Mouse (Mus musculus) hindbrain, embryonic 13.5 days (tissue): Measurements from ENCODE around the gene Swap70. TPM values are rescaled to one million over a fixed set of nuclear protein-coding genes. Genes with fewer than 3 reads are reported as not detected.

Experiments used
- ATAC-seq: fragments of 200-750 bp; cut with Nextera tagmentation; 2 replicates; pipeline ENCODE4 v1.8.0; 2017; ENCODE audit warnings: moderate TSS enrichment; ENCODE audit not compliant: low FRiP score
- H3K27ac ChIP-seq: fragments of 300-500 bp; sonication (generic); 2 replicates; pipeline ENCODE4 v1.5.1; 2015; ENCODE audit warnings: inconsistent platforms, mild to moderate bottlenecking, moderate library complexity
- H3K27me3 ChIP-seq: fragments of 300-500 bp; sonication (generic); 2 replicates; pipeline ENCODE4 v1.6.1; 2015; ENCODE audit warnings: mild to moderate bottlenecking, inconsistent platforms
- H3K36me3 ChIP-seq: fragments of 300-500 bp; sonication (generic); 2 replicates; pipeline ENCODE4 v1.6.1; 2015; ENCODE audit warnings: mild to moderate bottlenecking, inconsistent platforms
- H3K4me1 ChIP-seq: fragments of 300-500 bp; sonication (generic); replicated peaks from 2 replicates; pipeline ENCODE4 v1.6.1; 2015; ENCODE audit warnings: inconsistent platforms
- H3K4me2 ChIP-seq: fragments of 300-500 bp; sonication (generic); 2 replicates; pipeline ENCODE4 v1.6.1; 2015; ENCODE audit warnings: inconsistent platforms, mild to moderate bottlenecking, moderate library complexity
- H3K4me3 ChIP-seq: fragments of 300-500 bp; sonication (generic); 2 replicates; pipeline ENCODE4 v1.5.1; 2015; ENCODE audit warnings: mild to moderate bottlenecking, inconsistent platforms
- H3K9ac ChIP-seq: fragments of 300-500 bp; sonication (generic); 2 replicates; pipeline ENCODE4 v1.6.1; 2015; ENCODE audit warnings: mild to moderate bottlenecking, inconsistent platforms
- H3K9me3 ChIP-seq: fragments of 300-500 bp; sonication (generic); 2 replicates; pipeline ENCODE4 v1.6.1; 2016; ENCODE audit warnings: inconsistent platforms
- WGBS: fragments of 180-500 bp; shearing (Covaris S2); methylation state at CpG from one replicate; pipeline ENCODE4 v1.1.7; 2015; 5-methylcytosine and 5-hydroxymethylcytosine counted together
- polyA plus RNA-seq: library from polyadenylated mRNA; unstranded; fragments of >200 nt; fragmentation: Nextera tagmentation; extraction: Ambion mirVana; gene quantifications from 2 replicates; pipeline ENCODE4 v1.2.1, GENCODE M21; 2015

The Swap70 gene
- polyA plus RNA-seq, 1 experiment from 2014 or later = 11.2 TPM

- H3K27ac ChIP-seq = no peak overlapping the region
- no peaks in the 10 kb centered on the region for H3K9me3 ChIP-seq
- H3K4me3 ChIP-seq = no peak overlapping the region
- no peak for ATAC-seq
- WGBS = 72% methylated on average over 9 of the region's 9 CpGs
- no peak overlapping the region for H3K9ac ChIP-seq
- 0 out of 2 replicates have a peak, but pooled peaks cover 8% of the 10 kb centered on the region for H3K4me1 ChIP-seq
- H3K4me2 ChIP-seq = no peak overlapping the region
- no peaks in the 10 kb centered on the region for H3K36me3 ChIP-seq
- no peaks in the 10 kb centered on the region for H3K27me3 ChIP-seq
These were observed 20.2 kb downstream of the Swap70 start for GRCm38 (mm10) chr7:110241472-110242289.

- no peaks in the 10 kb centered on the region for H3K36me3 ChIP-seq
- no peaks in the 10 kb centered on the region for H3K9me3 ChIP-seq
- no peak overlapping the region for H3K4me2 ChIP-seq
- no peak for ATAC-seq
- no peak overlapping the region for H3K27ac ChIP-seq
- H3K27me3 ChIP-seq = no peaks in the 10 kb centered on the region
- H3K4me3 ChIP-seq = no peak overlapping the region
- WGBS = 95% methylated on average over 5 of the region's 5 CpGs
- H3K9ac ChIP-seq = no peak overlapping the region
- H3K4me1 ChIP-seq = 0 out of 2 replicates have a peak, but pooled peaks cover 8% of the 10 kb centered on the region
These were observed 20.7 kb downstream of the Swap70 start for GRCm38 (mm10) chr7:110242290-110242581.

- no peaks in the 10 kb centered on the region for H3K4me1 ChIP-seq
- H3K9me3 ChIP-seq = no peaks in the 10 kb centered on the region
- no peaks in the 10 kb centered on the region for H3K36me3 ChIP-seq
- H3K4me2 ChIP-seq = no peak overlapping the region
- no peaks in the 10 kb centered on the region for H3K27me3 ChIP-seq
- no peak for ATAC-seq
- no peak overlapping the region for H3K9ac ChIP-seq
- 95% methylated on average over 9 of the region's 9 CpGs for WGBS
- H3K27ac ChIP-seq = no peak overlapping the region
- H3K4me3 ChIP-seq = no peak overlapping the region
These were observed 23.6 kb downstream of the Swap70 start for GRCm38 (mm10) chr7:110245128-110245527.

- Histone ChIP-seq H3K27me3 (no peaks in the 10 kb centered on the region), H3K36me3 (no peaks in the 10 kb centered on the region), H3K27ac (no peak overlapping the region), H3K4me2 (no peak overlapping the region), H3K9me3 (no peaks in the 10 kb centered on the region), H3K9ac (no peak overlapping the region), H3K4me1 (no peaks in the 10 kb centered on the region), H3K4me3 (no peak overlapping the region)
- no peak for ATAC-seq
- WGBS = 93% methylated on average over 9 of the region's 9 CpGs
These were observed 25.0 kb downstream of the Swap70 start for GRCm38 (mm10) chr7:110246526-110246925.

GRCm38 (mm10) chr7:110247801-110248200, 26.3 kb downstream of the Swap70 start:
- 95% methylated on average over 3 of the region's 3 CpGs for WGBS

GRCm38 (mm10) chr7:110248677-110249076, 27.2 kb downstream of the Swap70 start:
- Histone ChIP-seq H3K4me3 (no peak overlapping the region), H3K9me3 (no peaks in the 10 kb centered on the region), H3K9ac (no peak overlapping the region), H3K4me2 (no peak overlapping the region), H3K27me3 (no peaks in the 10 kb centered on the region), H3K36me3 (peaks cover 4% of the 10 kb centered on the region; the same call in 1 of the 2 replicates), H3K4me1 (no peaks in the 10 kb centered on the region), H3K27ac (no peak overlapping the region)
- 97% methylated on average over 4 of the region's 4 CpGs for WGBS
- no peak for ATAC-seq

More at GRCm38 (mm10) chr7:110247801-110248200, 26.3 kb downstream of the Swap70 start:
- Histone ChIP-seq H3K9ac (no peak overlapping the region), H3K4me2 (no peak overlapping the region), H3K9me3 (no peaks in the 10 kb centered on the region), H3K27me3 (no peaks in the 10 kb centered on the region), H3K27ac (no peak overlapping the region), H3K4me1 (no peaks in the 10 kb centered on the region), H3K4me3 (no peak overlapping the region), H3K36me3 (peaks cover under 1% of the 10 kb centered on the region; the same call in 1 of the 2 replicates)
- no peak for ATAC-seq

- H3K9me3 ChIP-seq = no peaks in the 10 kb centered on the region
- 73% methylated on average over 2 of the region's 2 CpGs for WGBS
- no peak overlapping the region for H3K4me2 ChIP-seq
- ATAC-seq = no peak
- no peaks in the 10 kb centered on the region for H3K4me1 ChIP-seq
- H3K4me3 ChIP-seq = no peak overlapping the region
- H3K27ac ChIP-seq = no peak overlapping the region
- peaks cover 4% of the 10 kb centered on the region; the same call in 1 of the 2 replicates for H3K36me3 ChIP-seq
- no peaks in the 10 kb centered on the region for H3K27me3 ChIP-seq
- no peak overlapping the region for H3K9ac ChIP-seq
These were observed 32.4 kb downstream of the Swap70 start for GRCm38 (mm10) chr7:110253861-110254260.

GRCm38 (mm10) chr7:110254395-110254794, 32.9 kb downstream of the Swap70 start:
- no peak overlapping the region for H3K27ac ChIP-seq
- no peak overlapping the region for H3K4me3 ChIP-seq
- 90% methylated on average over 5 of the region's 5 CpGs for WGBS
- ATAC-seq = no peak
- H3K27me3 ChIP-seq = no peaks in the 10 kb centered on the region
- no peak overlapping the region for H3K9ac ChIP-seq
- no peaks in the 10 kb centered on the region for H3K4me1 ChIP-seq
- H3K9me3 ChIP-seq = no peaks in the 10 kb centered on the region
- peaks cover 4% of the 10 kb centered on the region; the same call in 1 of the 2 replicates for H3K36me3 ChIP-seq
- no peak overlapping the region for H3K4me2 ChIP-seq

GRCm38 (mm10) chr7:110257059-110257458, 35.5 kb downstream of the Swap70 start:
- H3K9me3 ChIP-seq = no peaks in the 10 kb centered on the region
- H3K4me1 ChIP-seq = no peaks in the 10 kb centered on the region
- peaks cover 4% of the 10 kb centered on the region; the same call in 1 of the 2 replicates for H3K36me3 ChIP-seq
- WGBS = 91% methylated on average over 2 of the region's 2 CpGs
- ATAC-seq = no peak
- no peak overlapping the region for H3K4me3 ChIP-seq
- H3K4me2 ChIP-seq = no peak overlapping the region
- H3K27ac ChIP-seq = no peak overlapping the region
- no peaks in the 10 kb centered on the region for H3K27me3 ChIP-seq
- no peak overlapping the region for H3K9ac ChIP-seq

GRCm38 (mm10) chr7:110258196-110258950, 36.9 kb downstream of the Swap70 start:
- ATAC-seq = no peak
- Histone ChIP-seq H3K4me2 (no peak overlapping the region), H3K4me1 (no peaks in the 10 kb centered on the region), H3K9me3 (no peaks in the 10 kb centered on the region), H3K9ac (no peak overlapping the region), H3K27me3 (no peaks in the 10 kb centered on the region), H3K27ac (no peak overlapping the region), H3K36me3 (no peaks in the 10 kb centered on the region), H3K4me3 (no peak overlapping the region)
- WGBS = 84% methylated on average over 11 of the region's 11 CpGs

GRCm38 (mm10) chr7:110259966-110260711, 38.6 kb downstream of the Swap70 start:
- no peaks in the 10 kb centered on the region for H3K27me3 ChIP-seq
- no peaks in the 10 kb centered on the region for H3K9me3 ChIP-seq
- no peaks in the 10 kb centered on the region for H3K36me3 ChIP-seq
- H3K4me2 ChIP-seq = no peak overlapping the region
- no peak overlapping the region for H3K4me3 ChIP-seq
- no peak overlapping the region for H3K27ac ChIP-seq
- no peak overlapping the region for H3K9ac ChIP-seq
- WGBS = 85% methylated on average over 4 of the region's 4 CpGs
- H3K4me1 ChIP-seq = no peaks in the 10 kb centered on the region
- ATAC-seq = no peak

- H3K9ac ChIP-seq = no peak overlapping the region
- H3K4me1 ChIP-seq = no peaks in the 10 kb centered on the region
- H3K4me3 ChIP-seq = no peak overlapping the region
- no peaks in the 10 kb centered on the region for H3K36me3 ChIP-seq
- H3K27me3 ChIP-seq = no peaks in the 10 kb centered on the region
- H3K9me3 ChIP-seq = no peaks in the 10 kb centered on the region
- no peak for ATAC-seq
- no peak overlapping the region for H3K27ac ChIP-seq
- no peak overlapping the region for H3K4me2 ChIP-seq
- WGBS = 80% methylated on average over 4 of the region's 4 CpGs
These were observed 40.3 kb downstream of the Swap70 start for GRCm38 (mm10) chr7:110261807-110262206.
